Mouse (Mus musculus): Measurements from ENCODE around the gene Cbfa2t2. TPM values are rescaled to one million over a fixed set of nuclear protein-coding genes. Genes with fewer than 3 reads are reported as not detected.
A peak's percentile ranks its signal among the peaks of the same experiment; 100 is the strongest.
"Not testable (repeated sequence)": the region's sequence is repeated elsewhere in the genome, so short reads cannot be mapped to it uniquely, and the experiment has no call there.

Cbfa2t2 gene
- total and polyA plus RNA-seq, 2 experiments from 2014 or later, result 31.3 to 57.8 TPM

- H3K9me3 ChIP-seq (ENCODE audit: low read length), result no peaks in the 10 kb centered on the region
- H3K4me1 ChIP-seq (ENCODE audit: insufficient read depth, low read length), result no peaks in the 10 kb centered on the region
- no peak for TF ChIP-seq CTCF (IDR thresholded peaks at IDR 0.05)
- no peaks in the 10 kb centered on the region for H3K36me3 ChIP-seq (ENCODE audit: insufficient read depth, low read length)
- H3K27me3 ChIP-seq (ENCODE audit: insufficient read depth, low read length), result no peaks in the 10 kb centered on the region
- H3K4me2 ChIP-seq (ENCODE audit: low read depth, low read length, poor library complexity, severe bottlenecking), result no peak overlapping the region
- no peak overlapping the region for H3K9ac ChIP-seq (replicated peaks; ENCODE audit: low read length, poor library complexity, severe bottlenecking)
- DNase-seq (ENCODE audit: low spot score) (no peak), ATAC-seq (ENCODE audit: low FRiP score) (no peak)
- WGBS, result 94% methylated on average over 1 of the region's 1 CpGs
- H3K4me3 ChIP-seq (ENCODE audit: low read depth, low read length), result no peak overlapping the region
- H3K27ac ChIP-seq (ENCODE audit: low read depth, low read length), result no peak overlapping the region
These were observed 38.7 kb downstream of the Cbfa2t2 start for GRCm38 (mm10) chr2:154475062-154475349.

DNA sequence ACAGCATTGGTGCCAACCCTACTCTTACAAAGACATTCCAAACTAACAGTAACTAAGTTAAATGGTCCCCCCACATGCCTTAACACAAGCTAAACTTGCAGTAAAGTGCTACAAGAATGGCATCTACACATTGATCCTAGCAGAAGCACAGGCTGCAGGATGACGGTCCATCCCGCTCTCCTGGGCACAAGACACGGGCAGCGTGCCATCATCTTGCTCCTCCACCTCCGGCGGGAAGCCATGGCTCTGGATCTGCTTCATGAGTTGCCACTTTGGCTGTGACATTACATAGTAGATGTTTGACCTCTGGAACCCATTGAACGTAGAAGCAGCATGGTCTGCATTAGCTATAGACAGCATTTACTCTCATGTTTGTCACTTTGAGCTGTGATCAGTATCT, 39.6 kb downstream of the Cbfa2t2 start:
- H3K27me3 ChIP-seq (ENCODE audit: insufficient read depth, low read length), result no peaks in the 10 kb centered on the region
- no peaks in the 10 kb centered on the region for H3K36me3 ChIP-seq (ENCODE audit: insufficient read depth, low read length)
- H3K9me3 ChIP-seq (ENCODE audit: low read length), result no peaks in the 10 kb centered on the region
- 92% methylated on average over 7 of the region's 7 CpGs for WGBS
- TF ChIP-seq CTCF (IDR thresholded peaks at IDR 0.05), result no peak
- H3K4me1 ChIP-seq (ENCODE audit: insufficient read depth, low read length), result no peaks in the 10 kb centered on the region
- ATAC-seq (ENCODE audit: low FRiP score) (no peak), DNase-seq (ENCODE audit: low spot score) (no peak)
- no peak overlapping the region for H3K4me3 ChIP-seq (ENCODE audit: low read depth, low read length)
- no peak overlapping the region for H3K27ac ChIP-seq (ENCODE audit: low read depth, low read length)
- no peak overlapping the region for H3K4me2 ChIP-seq (ENCODE audit: low read depth, low read length, poor library complexity, severe bottlenecking)
- no peak overlapping the region for H3K9ac ChIP-seq (replicated peaks; ENCODE audit: low read length, poor library complexity, severe bottlenecking)

DNA sequence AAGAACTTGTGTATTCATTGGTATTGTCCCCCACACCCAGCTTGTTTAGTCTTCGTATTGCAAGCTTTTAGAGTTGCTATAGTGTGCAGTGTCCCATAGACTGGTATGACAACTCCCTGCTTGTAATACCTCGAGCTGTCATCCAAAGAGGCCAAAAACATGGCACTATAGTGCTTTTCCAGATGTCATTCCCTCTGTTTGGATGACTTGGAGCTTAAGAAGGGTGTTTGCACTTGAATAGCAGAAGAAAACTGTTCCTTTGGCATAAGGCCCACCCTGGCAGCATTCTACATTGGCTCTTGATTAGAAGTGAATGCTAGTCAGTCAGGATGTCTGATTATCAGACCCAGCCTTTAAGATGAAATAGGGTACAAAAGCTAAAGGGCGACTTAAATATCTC, 40.7 kb downstream of the Cbfa2t2 start:
- H3K4me2 ChIP-seq (ENCODE audit: low read depth, low read length, poor library complexity, severe bottlenecking), result no peak overlapping the region
- H3K4me1 ChIP-seq (ENCODE audit: insufficient read depth, low read length), result no peaks in the 10 kb centered on the region
- ATAC-seq (ENCODE audit: low FRiP score) (no peak), DNase-seq (ENCODE audit: low spot score) (peak; percentile 51)
- 44% methylated on average over 3 of the region's 3 CpGs for WGBS
- no peak overlapping the region for H3K27ac ChIP-seq (ENCODE audit: low read depth, low read length)
- H3K27me3 ChIP-seq (ENCODE audit: insufficient read depth, low read length), result no peaks in the 10 kb centered on the region
- H3K9me3 ChIP-seq (ENCODE audit: low read length), result no peaks in the 10 kb centered on the region
- no peak overlapping the region for H3K4me3 ChIP-seq (ENCODE audit: low read depth, low read length)
- H3K36me3 ChIP-seq (ENCODE audit: insufficient read depth, low read length), result no peaks in the 10 kb centered on the region
- no peak overlapping the region for H3K9ac ChIP-seq (replicated peaks; ENCODE audit: low read length, poor library complexity, severe bottlenecking)
- no peak for TF ChIP-seq CTCF (IDR thresholded peaks at IDR 0.05)

GRCm38 (mm10) chr2:154491788-154492187, 55.5 kb downstream of the Cbfa2t2 start:
- Histone ChIP-seq H3K4me1 (ENCODE audit: insufficient read depth, low read length) (no peaks in the 10 kb centered on the region), H3K36me3 (ENCODE audit: insufficient read depth, low read length) (no peaks in the 10 kb centered on the region), H3K4me3 (ENCODE audit: low read depth, low read length) (no peak overlapping the region), H3K9me3 (ENCODE audit: low read length) (no peaks in the 10 kb centered on the region), H3K9ac (replicated peaks; ENCODE audit: low read length, poor library complexity, severe bottlenecking) (no peak overlapping the region), H3K27ac (ENCODE audit: low read depth, low read length) (no peak overlapping the region), H3K27me3 (ENCODE audit: insufficient read depth, low read length) (no peaks in the 10 kb centered on the region), H3K4me2 (ENCODE audit: low read depth, low read length, poor library complexity, severe bottlenecking) (no peak overlapping the region)
- TF ChIP-seq CTCF (IDR thresholded peaks at IDR 0.05), result no peak
- no peak for ATAC-seq (ENCODE audit: low FRiP score)
- no peak for DNase-seq (ENCODE audit: low spot score)

- not testable (repeated sequence) for H3K36me3 ChIP-seq (ENCODE audit: insufficient read depth, low read length); DNase-seq (ENCODE audit: low spot score); H3K27ac ChIP-seq (ENCODE audit: low read depth, low read length); H3K9ac ChIP-seq (replicated peaks; ENCODE audit: low read length, poor library complexity, severe bottlenecking); H3K4me1 ChIP-seq (ENCODE audit: insufficient read depth, low read length); H3K4me3 ChIP-seq (ENCODE audit: low read depth, low read length); H3K9me3 ChIP-seq (ENCODE audit: low read length); ATAC-seq (ENCODE audit: low FRiP score); H3K4me2 ChIP-seq (ENCODE audit: low read depth, low read length, poor library complexity, severe bottlenecking); H3K27me3 ChIP-seq (ENCODE audit: insufficient read depth, low read length)
- WGBS, result 57% methylated on average over 2 of the region's 2 CpGs
- peak; percentile 43 for TF ChIP-seq CTCF (IDR thresholded peaks at IDR 0.05)
These were observed 57.3 kb downstream of the Cbfa2t2 start for GRCm38 (mm10) chr2:154493559-154493958.

DNA sequence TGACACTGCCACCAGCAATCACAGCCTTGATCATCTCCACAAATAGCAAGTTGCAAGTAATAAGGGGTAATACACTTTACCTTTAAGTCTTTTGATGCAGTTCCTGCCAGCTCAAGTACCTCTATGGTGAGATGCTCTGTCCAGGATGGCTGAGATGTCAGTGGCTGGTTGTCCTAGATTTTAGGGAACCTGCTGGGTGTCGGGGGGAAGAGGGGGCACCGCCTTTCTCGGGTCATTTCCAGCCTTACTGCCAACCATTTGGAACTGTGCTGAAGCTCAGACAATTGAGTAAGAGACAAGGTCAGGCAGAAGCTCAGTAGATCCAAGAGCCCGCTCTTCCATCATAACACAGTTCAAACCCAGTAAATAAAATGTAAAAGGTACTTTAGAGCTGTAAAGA, 58.7 kb downstream of the Cbfa2t2 start:
- 91% methylated on average over 4 of the region's 4 CpGs for WGBS
- no peaks in the 10 kb centered on the region for H3K4me1 ChIP-seq (ENCODE audit: insufficient read depth, low read length)
- H3K27me3 ChIP-seq (ENCODE audit: insufficient read depth, low read length), result no peaks in the 10 kb centered on the region
- no peak for ATAC-seq (ENCODE audit: low FRiP score)
- H3K4me2 ChIP-seq (ENCODE audit: low read depth, low read length, poor library complexity, severe bottlenecking), result no peak overlapping the region
- no peaks in the 10 kb centered on the region for H3K36me3 ChIP-seq (ENCODE audit: insufficient read depth, low read length)
- TF ChIP-seq CTCF (IDR thresholded peaks at IDR 0.05), result no peak
- no peak for DNase-seq (ENCODE audit: low spot score)
- no peak overlapping the region for H3K27ac ChIP-seq (ENCODE audit: low read depth, low read length)
- H3K9ac ChIP-seq (replicated peaks; ENCODE audit: low read length, poor library complexity, severe bottlenecking), result no peak overlapping the region
- H3K9me3 ChIP-seq (ENCODE audit: low read length), result no peaks in the 10 kb centered on the region
- H3K4me3 ChIP-seq (ENCODE audit: low read depth, low read length), result no peak overlapping the region

- H3K36me3 ChIP-seq (ENCODE audit: insufficient read depth, low read length), result no peaks in the 10 kb centered on the region; the same call in 1 of the 2 replicates
- no peaks in the 10 kb centered on the region for H3K9me3 ChIP-seq (ENCODE audit: low read length)
- no peak overlapping the region for H3K4me2 ChIP-seq (ENCODE audit: low read depth, low read length, poor library complexity, severe bottlenecking)
- H3K27me3 ChIP-seq (ENCODE audit: insufficient read depth, low read length), result no peaks in the 10 kb centered on the region
- 70% methylated on average over 5 of the region's 5 CpGs for WGBS
- no peak overlapping the region for H3K27ac ChIP-seq (ENCODE audit: low read depth, low read length)
- no peaks in the 10 kb centered on the region for H3K4me1 ChIP-seq (ENCODE audit: insufficient read depth, low read length)
- H3K4me3 ChIP-seq (ENCODE audit: low read depth, low read length), result no peak overlapping the region
- ATAC-seq (ENCODE audit: low FRiP score), result no peak
- peak; percentile 37 for DNase-seq (ENCODE audit: low spot score)
- no peak for TF ChIP-seq CTCF (IDR thresholded peaks at IDR 0.05)
- H3K9ac ChIP-seq (replicated peaks; ENCODE audit: low read length, poor library complexity, severe bottlenecking), result no peak overlapping the region
These were observed 62.3 kb downstream of the Cbfa2t2 start for GRCm38 (mm10) chr2:154498571-154498970.

Measured in midbrain, postnatal 0 days (tissue).